Mouse (Mus musculus) myocyte (in vitro differentiated cells): Measurements from ENCODE around the gene Ncbp1. TPM values are rescaled to one million over a fixed set of nuclear protein-coding genes. Genes with fewer than 3 reads are reported as not detected.

Source experiments
- H3K27me3 ChIP-seq: one replicate; pipeline ENCODE4 v1.6.1; 2011; ENCODE audit not compliant: control insufficient read depth, insufficient read depth, insufficient read length
- H3K36me3 ChIP-seq: one replicate; pipeline ENCODE4 v1.6.1; 2011; ENCODE audit not compliant: control insufficient read depth, insufficient read depth
- H3K4me2 ChIP-seq: one replicate; pipeline ENCODE4 v1.6.1; 2011; ENCODE audit warnings: low read depth, control low read depth
- H3K4me3 ChIP-seq: one replicate; pipeline ENCODE4 v1.5.1; 2011; ENCODE audit warnings: mild to moderate bottlenecking, control low read depth, moderate library complexity
- H3K79me2 ChIP-seq: one replicate; pipeline ENCODE4 v1.6.1; 2011; ENCODE audit not compliant: control insufficient read depth, insufficient read depth
- H3ac ChIP-seq: one replicate; pipeline ENCODE4 v1.6.1; 2011; ENCODE audit not compliant: control insufficient read depth, insufficient read length
- CEBPB ChIP-seq: IDR thresholded peaks from 2 replicates; pipeline ENCODE4 v1.6.1; 2011; ENCODE audit warnings: mild to moderate bottlenecking, moderate library complexity; ENCODE audit not compliant: poor library complexity, insufficient read depth, severe bottlenecking
- E2F4 ChIP-seq: IDR thresholded peaks from one replicate; pipeline ENCODE4 v1.6.1; 2011; ENCODE audit warnings: mild to moderate bottlenecking, control low read depth, moderate library complexity; ENCODE audit not compliant: insufficient read depth
- MAX ChIP-seq: IDR thresholded peaks from one replicate; pipeline ENCODE4 v1.6.1; 2011; ENCODE audit warnings: low read depth, mild to moderate bottlenecking, control low read depth
- MYOD1 ChIP-seq, 3 experiments: IDR thresholded peaks; one replicate each; pipeline ENCODE4 v1.6.1; 2011; ENCODE audit warnings: control low read depth in 2 of 3, low read depth in 2 of 3, mild to moderate bottlenecking in 2 of 3, moderate library complexity in 1 of 3; ENCODE audit not compliant: insufficient read length in 2 of 3, control insufficient read depth in 1 of 3
- MYOG ChIP-seq, 3 experiments: IDR thresholded peaks; one replicate each; pipeline ENCODE4 v1.6.1; 2011; ENCODE audit warnings: control low read depth in 2 of 3, low read depth in 2 of 3, mild to moderate bottlenecking in 2 of 3; ENCODE audit not compliant: insufficient read length in 2 of 3, control insufficient read depth in 1 of 3, insufficient read depth in 1 of 3
- POLR2A ChIP-seq: IDR thresholded peaks from one replicate; pipeline ENCODE4 v1.6.1; 2011; ENCODE audit warnings: low read depth, mild to moderate bottlenecking, control low read depth, moderate library complexity; ENCODE audit not compliant: insufficient read length
- POLR2AphosphoS2 ChIP-seq: IDR thresholded peaks from one replicate; pipeline ENCODE4 v1.6.1; 2011; ENCODE audit warnings: low read depth, control low read depth; ENCODE audit not compliant: insufficient read length
- REST ChIP-seq: IDR thresholded peaks from one replicate; pipeline ENCODE4 v1.6.1; 2011; ENCODE audit warnings: mild to moderate bottlenecking, control low read depth, moderate library complexity; ENCODE audit not compliant: insufficient read depth, insufficient read length
- SRF ChIP-seq: IDR thresholded peaks from one replicate; pipeline ENCODE4 v1.6.1; 2011; ENCODE audit warnings: low read depth; ENCODE audit not compliant: control insufficient read depth, insufficient read length
- TCF12 ChIP-seq: IDR thresholded peaks from one replicate; pipeline ENCODE4 v1.6.1; 2011; ENCODE audit warnings: mild to moderate bottlenecking, control low read depth; ENCODE audit not compliant: poor library complexity, insufficient read depth, severe bottlenecking
- TCF3 ChIP-seq: IDR thresholded peaks from one replicate; pipeline ENCODE4 v1.6.1; 2011; ENCODE audit warnings: low read depth, control low read depth; ENCODE audit not compliant: insufficient read length
- USF1 ChIP-seq: IDR thresholded peaks from one replicate; pipeline ENCODE4 v1.6.1; 2011; ENCODE audit warnings: low read depth, mild to moderate bottlenecking, control low read depth, moderate library complexity
- polyA plus RNA-seq: library from polyadenylated mRNA; unstranded; fragments of >200 nt; fragmentation: generic; extraction: Trizol; gene quantifications from one replicate; pipeline ENCODE4 v1.2.1, GENCODE M21; 2012; ENCODE audit warnings: missing spikeins

The Ncbp1 gene
- polyA plus RNA-seq, 1 experiment: 62.0 TPM

DNA sequence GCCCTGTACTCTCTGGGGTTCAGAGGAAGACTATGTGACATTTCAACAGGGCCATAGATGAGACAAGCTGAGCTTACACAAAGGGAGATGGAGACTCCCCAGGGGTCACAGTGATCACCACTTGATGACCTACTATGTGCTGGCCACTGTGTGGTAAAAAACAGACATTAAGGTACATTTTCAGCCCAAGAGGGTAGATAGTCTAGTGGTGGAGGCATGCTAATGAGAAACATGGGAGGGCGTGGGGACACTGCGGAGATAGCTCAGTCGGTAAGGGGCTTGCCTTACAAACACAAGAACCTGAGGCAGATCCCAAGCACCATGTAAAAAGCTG lies 42.6 kb upstream of the Ncbp1 start:
- H3K36me3 ChIP-seq: peaks cover 6% of the 10 kb centered on the region

DNA sequence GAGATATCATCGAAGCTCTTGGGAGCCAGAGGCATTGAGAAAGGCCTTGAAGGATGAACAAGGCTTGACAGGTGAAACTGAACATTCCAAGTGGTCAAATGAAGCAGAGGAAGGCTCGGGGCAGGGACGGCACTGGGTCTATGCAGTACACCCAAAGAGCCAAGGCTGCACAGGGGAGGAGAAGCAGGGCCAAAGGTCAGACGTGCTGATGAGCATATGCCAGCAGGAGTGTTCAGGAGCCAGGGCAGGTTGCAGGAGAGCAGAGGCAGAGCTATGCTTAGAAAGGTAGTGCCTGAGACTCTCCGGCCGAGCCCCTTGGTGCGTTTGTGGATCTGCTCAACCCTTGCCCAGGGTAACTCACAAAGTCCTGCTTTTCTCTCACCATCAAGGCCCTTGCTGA lies 41.9 kb upstream of the Ncbp1 start:
- H3K36me3 ChIP-seq: peaks cover 6% of the 10 kb centered on the region
- TF ChIP-seq TCF12 (no peak), CEBPB (no peak), REST (no peak), TCF3 (no peak), MAX (no peak), MYOG (IDR thresholded peaks at IDR 0.05; ENCODE audit: control insufficient read depth in 1 of 3, insufficient read depth in 1 of 3, insufficient read length in 2 of 3, low read depth in 2 of 3) (no peak), POLR2A (no peak), POLR2AphosphoS2 (no peak), E2F4 (no peak), USF1 (no peak)
- no peak overlapping the region for H3K4me3 ChIP-seq
- H3K27me3 ChIP-seq: no peaks in the 10 kb centered on the region
- no peak overlapping the region for H3ac ChIP-seq
- no peak overlapping the region for H3K4me2 ChIP-seq
- H3K79me2 ChIP-seq: no peaks in the 10 kb centered on the region

More for the DNA sequence above, 42.6 kb upstream of the Ncbp1 start:
- Histone ChIP-seq H3K79me2 (no peaks in the 10 kb centered on the region), H3K4me3 (no peak overlapping the region), H3ac (no peak overlapping the region), H3K27me3 (no peaks in the 10 kb centered on the region), H3K4me2 (no peak overlapping the region)
- TF ChIP-seq TCF12 (no peak), MYOD1 (IDR thresholded peaks at IDR 0.05; ENCODE audit: control insufficient read depth in 1 of 3, insufficient read length in 2 of 3, low read depth in 2 of 3) (no peak), MAX (no peak), MYOG (IDR thresholded peaks at IDR 0.05; ENCODE audit: control insufficient read depth in 1 of 3, insufficient read depth in 1 of 3, insufficient read length in 2 of 3, low read depth in 2 of 3) (no peak), E2F4 (no peak), REST (no peak), SRF (no peak), CEBPB (no peak), POLR2AphosphoS2 (no peak), TCF3 (no peak), POLR2A (no peak), USF1 (no peak)

DNA sequence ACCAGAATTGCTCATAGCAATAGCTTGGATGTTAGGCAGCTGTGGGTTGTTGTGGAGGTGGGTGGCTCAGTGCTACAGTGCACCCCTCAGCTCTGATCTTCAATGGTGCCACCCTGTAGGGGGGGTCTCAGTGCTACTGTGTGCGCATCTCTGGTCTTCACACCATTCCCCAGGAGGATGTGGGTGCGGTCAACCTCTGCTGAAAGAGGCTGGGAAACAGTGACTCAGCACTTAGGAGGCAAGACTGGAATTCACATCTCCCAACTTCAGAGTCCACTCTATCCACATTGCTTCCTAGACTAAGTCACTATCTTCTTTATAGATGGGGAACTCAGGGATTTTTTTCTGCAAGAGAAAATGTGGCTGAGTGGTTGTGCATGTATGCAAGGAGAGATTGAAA lies 40.8 kb upstream of the Ncbp1 start:
- Histone ChIP-seq H3K36me3 (peaks cover 6% of the 10 kb centered on the region), H3K4me2 (no peak overlapping the region), H3K27me3 (no peaks in the 10 kb centered on the region), H3ac (no peak overlapping the region), H3K79me2 (no peaks in the 10 kb centered on the region), H3K4me3 (no peak overlapping the region)
- TF ChIP-seq USF1 (no peak), REST (no peak), MYOG (IDR thresholded peaks at IDR 0.05; ENCODE audit: control insufficient read depth in 1 of 3, insufficient read depth in 1 of 3, insufficient read length in 2 of 3, low read depth in 2 of 3) (no peak), TCF12 (no peak), SRF (no peak), MAX (no peak), E2F4 (no peak), POLR2AphosphoS2 (no peak), TCF3 (no peak)

DNA sequence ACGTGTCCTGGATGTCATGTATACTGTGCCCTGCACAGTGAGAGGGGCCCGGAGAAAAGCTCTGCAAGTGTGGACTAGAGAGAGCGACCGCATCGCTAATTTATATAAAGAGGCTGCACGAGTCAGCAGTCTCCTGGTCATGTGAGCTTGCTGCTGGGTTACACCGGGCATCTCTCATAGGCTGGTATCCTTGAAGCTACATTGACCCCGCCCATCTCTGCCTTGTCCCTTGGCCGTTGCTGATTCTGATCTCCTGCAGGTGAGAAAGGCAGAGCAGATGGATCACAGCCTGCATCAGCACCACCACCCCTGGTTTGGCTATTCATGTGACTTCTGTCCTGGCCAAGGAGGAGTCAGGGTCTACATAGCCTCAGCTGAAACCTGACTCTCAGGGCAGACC lies 39.3 kb upstream of the Ncbp1 start:
- H3K4me3 ChIP-seq: no peak overlapping the region
- TF ChIP-seq TCF12: no peak
- TF ChIP-seq USF1: no peak
- no peak for TF ChIP-seq POLR2A
- no peak for TF ChIP-seq E2F4
- TF ChIP-seq TCF3: no peak
- no peak for TF ChIP-seq MYOG (IDR thresholded peaks at IDR 0.05; ENCODE audit: control insufficient read depth in 1 of 3, insufficient read depth in 1 of 3, insufficient read length in 2 of 3, low read depth in 2 of 3)
- no peak for TF ChIP-seq CEBPB
- no peak for TF ChIP-seq MAX
- no peak for TF ChIP-seq POLR2AphosphoS2
- no peak for TF ChIP-seq MYOD1 (IDR thresholded peaks at IDR 0.05; ENCODE audit: control insufficient read depth in 1 of 3, insufficient read length in 2 of 3, low read depth in 2 of 3)
- no peak for TF ChIP-seq SRF
- no peak for TF ChIP-seq REST
- H3K36me3 ChIP-seq: peaks cover 6% of the 10 kb centered on the region
- H3ac ChIP-seq: no peak overlapping the region
- no peak overlapping the region for H3K4me2 ChIP-seq
- H3K27me3 ChIP-seq: no peaks in the 10 kb centered on the region
- H3K79me2 ChIP-seq: no peaks in the 10 kb centered on the region

DNA sequence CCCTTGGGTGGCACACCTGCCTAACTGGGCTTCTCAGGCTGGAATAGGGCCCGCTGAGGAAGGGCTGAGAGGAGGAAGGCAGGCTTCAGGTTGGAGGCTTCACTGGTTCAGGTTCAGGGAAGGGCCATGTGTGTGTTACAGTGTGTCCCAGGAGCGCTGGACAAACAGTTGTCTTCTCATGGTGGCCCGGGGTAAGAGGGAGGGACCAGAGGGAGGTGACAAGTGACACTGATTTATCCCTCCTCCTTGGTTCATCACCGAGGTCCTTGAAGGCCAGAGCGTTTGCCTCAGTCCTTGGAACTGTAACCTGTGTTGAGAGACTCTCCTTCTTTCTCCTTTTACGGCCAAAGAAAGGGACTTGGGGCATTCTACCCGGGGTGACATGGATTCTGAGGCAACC lies 37.9 kb upstream of the Ncbp1 start:
- TF ChIP-seq REST (no peak), POLR2A (no peak), CEBPB (no peak), MYOG (IDR thresholded peaks at IDR 0.05; ENCODE audit: control insufficient read depth in 1 of 3, insufficient read depth in 1 of 3, insufficient read length in 2 of 3, low read depth in 2 of 3) (no peak), MYOD1 (IDR thresholded peaks at IDR 0.05; ENCODE audit: control insufficient read depth in 1 of 3, insufficient read length in 2 of 3, low read depth in 2 of 3) (no peak), E2F4 (no peak), POLR2AphosphoS2 (no peak), MAX (no peak), SRF (no peak), USF1 (no peak), TCF3 (no peak), TCF12 (no peak)
- peaks cover 6% of the 10 kb centered on the region for H3K36me3 ChIP-seq
- H3K79me2 ChIP-seq: no peaks in the 10 kb centered on the region
- H3K4me3 ChIP-seq: no peak overlapping the region
- no peak overlapping the region for H3K4me2 ChIP-seq
- no peak overlapping the region for H3ac ChIP-seq
- H3K27me3 ChIP-seq: no peaks in the 10 kb centered on the region
